Mouse (Mus musculus) lung, adult 2 months (tissue): ENCODE results near the gene Ckap5.

ENCODE experiments used
- CTCF ChIP-seq: fragments of 200-500 bp; IDR thresholded peaks from 2 replicates; pipeline ENCODE4 v1.5.1; 2011; ENCODE audit warnings: mild to moderate bottlenecking, low read length, control low read depth; ENCODE audit not compliant: insufficient read depth
- POLR2A ChIP-seq: fragments of 200-500 bp; IDR thresholded peaks from 2 replicates; pipeline ENCODE4 v1.6.1; 2011; ENCODE audit warnings: low read depth, mild to moderate bottlenecking, control low read depth, low read length, borderline replicate concordance; ENCODE audit errors: extremely low read depth

GRCm38 (mm10) chr2:91484698-91485097, 41.9 kb upstream of the Ckap5 start:
- TF ChIP-seq CTCF = no peak
- no peak for TF ChIP-seq POLR2A
